Mouse (Mus musculus) embryonic fibroblast, embryonic 13.5 days (primary cell): ENCODE measurements around the gene Ckb.

Experiments used
- CTCF ChIP-seq: IDR thresholded peaks from 2 replicates; pipeline ENCODE4 v1.5.1; 2011; ENCODE audit warnings: mild to moderate bottlenecking, control low read depth, low read length, moderate library complexity, borderline replicate concordance; ENCODE audit not compliant: insufficient read depth
- POLR2A ChIP-seq: IDR thresholded peaks from 2 replicates; pipeline ENCODE4 v1.6.1; 2011; ENCODE audit warnings: low read depth, mild to moderate bottlenecking, control low read depth, low read length, moderate library complexity

DNA sequence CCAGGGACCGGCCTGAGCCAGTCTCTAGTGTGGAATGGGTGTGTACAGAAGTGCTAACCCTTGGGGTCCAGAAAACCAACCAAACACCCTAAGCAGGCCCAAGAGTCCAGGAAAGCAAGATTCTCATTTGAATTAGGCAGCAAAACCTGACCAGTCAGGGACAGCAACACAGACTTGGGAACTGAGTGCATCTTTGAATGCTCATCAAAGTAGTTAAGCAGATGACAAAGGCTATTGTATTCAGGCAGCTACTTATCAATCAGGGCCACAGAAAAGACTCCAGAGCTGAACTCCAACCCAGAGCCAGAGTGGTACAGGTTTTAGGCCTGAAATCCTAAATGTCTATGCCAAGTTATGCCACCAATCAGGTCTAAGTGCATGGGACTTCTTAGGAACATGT is 11.5 kb downstream of the Ckb start:
- TF ChIP-seq CTCF (no peak), POLR2A (no peak)
